Mouse (Mus musculus): ENCODE results near the gene Pard6b. TPM values are rescaled to one million over a fixed set of nuclear protein-coding genes. Genes with fewer than 3 reads are reported as not detected.

Gene Pard6b
- total RNA-seq, 2 experiments from 2014 or later = 4.9 to 5.4 TPM

Small RNA genes within 50 kb of the gene (microRNA-seq; reads per million reads assigned to microRNA genes)
- 0 reads per million in 2 experiments for gene Gm24327

Other genes starting within 250 kb of the Pard6b start
- gene Ptpn1, start 148.9 kb upstream of the Pard6b start, total RNA-seq (2021) = 10 to 100 TPM; 62.3 to 66.7 TPM
- 1 to 10 TPM in 1 of 2 experiments, under 1 TPM in 1; 0.42 to 1.5 TPM for gene Ripor3, start 70.4 kb upstream of the Pard6b start, total RNA-seq (2021)
- 100 to 1,000 TPM in 1 of 2 experiments, 10 to 100 TPM in 1; 99.0 to 106 TPM for gene Adnp, start 126.1 kb downstream of the Pard6b start, total RNA-seq (2021)
- 10 to 100 TPM; 25.5 to 31.8 TPM for gene Gm20716, start 149.4 kb downstream of the Pard6b start, total RNA-seq (2021)
- 10 to 100 TPM; 53.0 to 66.3 TPM for gene Dpm1, start 149.6 kb downstream of the Pard6b start, total RNA-seq (2021)
- gene Mocs3, start 149.6 kb downstream of the Pard6b start, total RNA-seq (2021) = 10 to 100 TPM; 17.5 to 18.0 TPM
- 10 to 100 TPM; 52.5 to 54.4 TPM for gene Kcng1, start 200.7 kb downstream of the Pard6b start, total RNA-seq (2021)

Data from left cerebral cortex, postnatal 14 days (tissue).